Mouse (Mus musculus) liver, postnatal 0 days (tissue): ENCODE results near the gene Atraid.

Source experiments
- CTCF ChIP-seq: sonication (generic); IDR thresholded peaks from 2 replicates; pipeline ENCODE4 v1.5.1; 2016; ENCODE audit warnings: antibody characterized with exemption, low read depth
- EP300 ChIP-seq: IDR thresholded peaks from 2 replicates; pipeline ENCODE4 v1.6.1; 2016; ENCODE audit warnings: antibody characterized with exemption, low read depth, mild to moderate bottlenecking

DNA sequence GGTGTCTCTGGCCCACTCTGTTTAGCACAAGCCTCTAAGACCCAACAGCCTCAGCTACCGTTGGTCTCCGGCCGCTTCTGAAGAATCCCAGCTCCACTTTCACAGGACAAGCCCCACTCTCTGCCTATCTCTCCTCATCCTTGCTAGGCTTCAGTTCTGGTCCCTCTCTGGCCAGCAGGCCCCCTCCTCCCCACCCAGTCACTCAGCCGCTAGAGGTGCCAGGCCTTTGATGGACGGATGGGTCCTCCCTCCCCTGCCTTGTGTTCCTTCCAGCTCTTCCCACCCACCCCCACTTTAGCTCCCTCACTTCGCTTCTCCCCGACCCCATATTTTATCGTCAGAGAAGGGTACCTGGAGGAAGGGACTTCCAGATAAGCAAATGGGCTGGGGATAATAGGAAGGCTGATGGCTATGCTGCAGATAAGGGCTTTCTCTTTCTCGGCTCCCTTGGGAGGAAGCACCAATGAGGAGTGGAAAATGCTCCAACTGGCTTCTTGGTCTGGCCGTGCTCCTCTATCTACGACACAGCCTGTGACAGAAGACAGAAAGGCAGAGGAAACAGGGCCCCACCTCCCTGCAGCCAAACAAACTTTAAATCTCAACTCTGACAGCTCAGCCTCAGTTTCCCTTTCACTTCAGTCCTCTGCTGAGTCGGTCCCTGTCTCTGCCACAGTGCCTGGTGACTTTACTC, 35.0 kb downstream of the Atraid start:
- TF ChIP-seq EP300 = no peak
- TF ChIP-seq CTCF = no peak
